ENCODE assay signal across 8 mouse cellular contexts in genomic region chr4:123633370-123633769, GRCm38 (mm10). TPM values are rescaled to one million over a fixed set of nuclear protein-coding genes. Genes with fewer than 3 reads are reported as not detected.
A peak's percentile ranks its signal among the peaks of the same experiment; 100 is the strongest.
DNase-seq lines count a peak whose midpoint lies in the region; ATAC-seq lines count a peak whose summit lies in the region.

No protein-coding gene starts in this region.

- H3K36me3 ChIP-seq in kidney, embryonic 14.5 days (ENCODE audit: control insufficient read depth, insufficient read depth, low read length) = no peaks in the 10 kb centered on the region

- H3K9me3 ChIP-seq in kidney, embryonic 14.5 days (ENCODE audit: control insufficient read depth, low read length) = no peaks in the 10 kb centered on the region

- H3K9ac ChIP-seq in kidney, embryonic 14.5 days (ENCODE audit: low read depth, low read length) = no peak overlapping the region

- H3K27me3 ChIP-seq in kidney, embryonic 14.5 days (ENCODE audit: control insufficient read depth, insufficient read depth, low read length) = no peaks in the 10 kb centered on the region

- peak; percentile 25 for DNase-seq in 3134 (ENCODE audit: extremely low read depth, insufficient read length, low spot score)
- peak; percentile 60 for DNase-seq in MN1 (ENCODE audit: low spot score)
- DNase-seq in cerebellum, postnatal 36 days = peak; percentile 50 to 63
- DNase-seq in heart, adult 9 months (ENCODE audit: low spot score in 2 of 2) = peak; percentile 77 to 89
- DNase-seq in lung, postnatal 36 days = peak; percentile 91
- peak; percentile 30 to 41 for DNase-seq in spleen, postnatal 36 days (ENCODE audit: low spot score in 2 of 2)
- DNase-seq in left cerebral cortex, adult 9 months (ENCODE audit: low spot score in 2 of 2) = no peak

- no peaks in the 10 kb centered on the region for H3K4me1 ChIP-seq in kidney, embryonic 14.5 days (ENCODE audit: control insufficient read depth, insufficient read depth, low read length)

- peak overlapping the region; percentile 25; the same call in 1 of the 2 replicates for H3K27ac ChIP-seq in kidney, embryonic 14.5 days (ENCODE audit: low read depth, low read length)

- H3K4me2 ChIP-seq in kidney, embryonic 14.5 days (replicated peaks; ENCODE audit: low read depth, low read length) = no peak overlapping the region

- no peak overlapping the region for H3K4me3 ChIP-seq in kidney, embryonic 14.5 days (ENCODE audit: low read length)

- WGBS in kidney, embryonic 14.5 days = 21% methylated on average over 3 of the region's 3 CpGs

- peak; percentile 81; the same call in 1 of the 2 replicates for ATAC-seq in kidney, embryonic 14.5 days (ENCODE audit: low FRiP score, low TSS enrichment)

RNA-seq across cellular contexts. Expression of gene Macf1, which starts 50.8 kb away (rescaled TPM):
- 59.2 and 89.2 TPM in 2 replicates for polyA plus RNA-seq in kidney, embryonic 14.5 days (2014; fragmentation: Nextera tagmentation; extraction: Ambion mirVana)

Comparison
In these comparisons a context has a peak if more than half of its experiments do, and no peak if none do; other contexts are left out.
1. DNase-seq: peak in 3134 (single experiment), MN1 (single experiment), cerebellum, postnatal 36 days (2 of 2), heart, adult 9 months (2 of 2), lung, postnatal 36 days (single experiment) and spleen, postnatal 36 days (2 of 2); none in left cerebral cortex, adult 9 months (0 of 2).